Mouse (Mus musculus): ENCODE measurements around the gene 1700001K19Rik. TPM values are rescaled to one million over a fixed set of nuclear protein-coding genes. Genes with fewer than 3 reads are reported as not detected.
"Not testable (repeated sequence)": the region's sequence is repeated elsewhere in the genome, so short reads cannot be mapped to it uniquely, and the experiment has no call there.

Gene 1700001K19Rik
- total RNA-seq (2021), result not detected
- long read RNA-seq, experiment 1, result 0 reads
- long read RNA-seq, experiment 2, partial matches to known transcripts, result 0 of 1 reads
- long read RNA-seq, experiment 2, other reads (novel, unspliced or antisense), result 1 of 1 reads

GRCm38 (mm10) chr12:110682561-110683299 lies at the start of gene 1700001K19Rik:
Gene 1700001K19Rik (minus strand): TSS chr12:110682619.
- DNase-seq (ENCODE audit: low spot score in 2 of 2), result no peak

GRCm38 (mm10) chr12:110726428-110726827 lies 44.0 kb upstream of the 1700001K19Rik start:
- DNase-seq (ENCODE audit: low spot score in 2 of 2), result no peak

GRCm38 (mm10) chr12:110725489-110725888 lies 43.1 kb upstream of the 1700001K19Rik start:
- DNase-seq (ENCODE audit: low spot score in 2 of 2), result no peak

- no peak for DNase-seq (ENCODE audit: low spot score in 2 of 2)
Measured at GRCm38 (mm10) chr12:110725051-110725450, 42.6 kb upstream of the 1700001K19Rik start.

GRCm38 (mm10) chr12:110716004-110716403 lies 33.6 kb upstream of the 1700001K19Rik start:
- no peak for DNase-seq (ENCODE audit: low spot score in 2 of 2)

- no peak for DNase-seq (ENCODE audit: low spot score in 2 of 2)
Measured at GRCm38 (mm10) chr12:110714215-110714614, 31.8 kb upstream of the 1700001K19Rik start.

- DNase-seq (ENCODE audit: low spot score in 2 of 2), result no peak
Measured at GRCm38 (mm10) chr12:110713784-110714183, 31.4 kb upstream of the 1700001K19Rik start.

GRCm38 (mm10) chr12:110711270-110711669 lies 28.9 kb upstream of the 1700001K19Rik start:
- DNase-seq (ENCODE audit: low spot score in 2 of 2), result no peak

GRCm38 (mm10) chr12:110707451-110707850 lies 25.0 kb upstream of the 1700001K19Rik start:
- no peak for DNase-seq (ENCODE audit: low spot score in 2 of 2)

- DNase-seq (ENCODE audit: low spot score in 2 of 2), result peak in 1 of 2 experiments; percentile 37
Measured at GRCm38 (mm10) chr12:110706337-110707231, 24.2 kb upstream of the 1700001K19Rik start.

- not testable (repeated sequence) for DNase-seq (ENCODE audit: low spot score in 2 of 2)
Measured at GRCm38 (mm10) chr12:110705419-110705818, 23.0 kb upstream of the 1700001K19Rik start.

- no peak for DNase-seq (ENCODE audit: low spot score in 2 of 2)
Measured at GRCm38 (mm10) chr12:110703682-110704081, 21.3 kb upstream of the 1700001K19Rik start.

- DNase-seq (ENCODE audit: low spot score in 2 of 2), result peak; percentile 72 to 88
Measured at GRCm38 (mm10) chr12:110703008-110703471, 20.6 kb upstream of the 1700001K19Rik start.

- DNase-seq (ENCODE audit: low spot score in 2 of 2), result no peak
Measured at GRCm38 (mm10) chr12:110702556-110702955, 20.1 kb upstream of the 1700001K19Rik start, which contains the start of gene Hsp90aa1. Gene Hsp90aa1 (minus strand): TSS chr12:110702728.

GRCm38 (mm10) chr12:110701363-110701762 lies 18.9 kb upstream of the 1700001K19Rik start:
- DNase-seq (ENCODE audit: low spot score in 2 of 2), result not testable (repeated sequence)

GRCm38 (mm10) chr12:110700730-110701129 lies 18.3 kb upstream of the 1700001K19Rik start:
- no peak for DNase-seq (ENCODE audit: low spot score in 2 of 2)

- no peak for DNase-seq (ENCODE audit: low spot score in 2 of 2)
Measured at GRCm38 (mm10) chr12:110699171-110699547, 16.7 kb upstream of the 1700001K19Rik start.

GRCm38 (mm10) chr12:110698523-110699170 lies 16.2 kb upstream of the 1700001K19Rik start:
- DNase-seq (ENCODE audit: low spot score in 2 of 2), result no peak

GRCm38 (mm10) chr12:110698080-110698479 lies 15.7 kb upstream of the 1700001K19Rik start:
- no peak for DNase-seq (ENCODE audit: low spot score in 2 of 2)

- no peak for DNase-seq (ENCODE audit: low spot score in 2 of 2)
Measured at GRCm38 (mm10) chr12:110697457-110697856, 15.0 kb upstream of the 1700001K19Rik start.

- DNase-seq (ENCODE audit: low spot score in 2 of 2), result no peak
Measured at GRCm38 (mm10) chr12:110696975-110697400, 14.6 kb upstream of the 1700001K19Rik start.

Data from gastrocnemius, postnatal 4 days (tissue).